Mouse (Mus musculus) hindbrain, embryonic 14.5 days (tissue): Measurements from ENCODE around the gene Eif3g. TPM values are rescaled to one million over a fixed set of nuclear protein-coding genes. Genes with fewer than 3 reads are reported as not detected.

Source experiments
- ATAC-seq: fragments of 200-750 bp; cut with Nextera tagmentation; 2 replicates; pipeline ENCODE4 v1.8.0; 2017; ENCODE audit warnings: moderate number of reproducible peaks, mild to moderate bottlenecking, moderate TSS enrichment, moderate library complexity; ENCODE audit not compliant: low FRiP score
- DNase-seq: peaks from one replicate; pipeline ENCODE4 v3.0.0-alpha.2; 2015; ENCODE audit warnings: low spot score
- H3K27ac ChIP-seq: fragments of 300-500 bp; sonication (generic); 2 replicates; pipeline ENCODE4 v1.5.1; 2014; ENCODE audit warnings: mild to moderate bottlenecking, moderate library complexity
- H3K27me3 ChIP-seq: fragments of 300-500 bp; sonication (generic); 2 replicates; pipeline ENCODE4 v1.6.1; 2014; ENCODE audit warnings: mild to moderate bottlenecking, low read length, mixed read lengths; ENCODE audit not compliant: control insufficient read depth, insufficient read depth
- H3K36me3 ChIP-seq: fragments of 300-500 bp; sonication (generic); replicated peaks from 2 replicates; pipeline ENCODE4 v1.6.1; 2014; ENCODE audit not compliant: control insufficient read depth, insufficient read depth
- H3K4me1 ChIP-seq: fragments of 300-500 bp; sonication (generic); replicated peaks from 2 replicates; pipeline ENCODE4 v1.6.1; 2014; ENCODE audit warnings: antibody characterized with exemption, low read length, mixed read lengths; ENCODE audit not compliant: control insufficient read depth, insufficient read depth
- H3K4me2 ChIP-seq: fragments of 300-500 bp; sonication (generic); replicated peaks from 2 replicates; pipeline ENCODE4 v1.6.1; 2014; ENCODE audit warnings: mild to moderate bottlenecking, moderate library complexity
- H3K4me3 ChIP-seq: fragments of 300-500 bp; sonication (generic); replicated peaks from 2 replicates; pipeline ENCODE4 v1.5.1; 2014; ENCODE audit warnings: mild to moderate bottlenecking, low read length
- H3K9ac ChIP-seq: fragments of 300-500 bp; sonication (generic); 2 replicates; pipeline ENCODE4 v1.6.1; 2014
- H3K9me3 ChIP-seq: fragments of 300-500 bp; sonication (generic); 2 replicates; pipeline ENCODE4 v1.6.1; 2016; ENCODE audit warnings: low read length; ENCODE audit not compliant: control insufficient read depth
- WGBS: fragments of 180-500 bp; shearing (Covaris S2); extraction: QIAGEN DNeasy Blood & Tissue Kit; methylation state at CpG from one replicate; pipeline ENCODE4 v1.1.7; 2014; 5-methylcytosine and 5-hydroxymethylcytosine counted together
- microRNA-seq: library from miRNA; unstranded; fragments of <30 nt; microRNA quantifications from one replicate; pipeline ENCODE4, GENCODE M21; 2016
- polyA plus RNA-seq: library from polyadenylated mRNA; unstranded; fragments of >200 nt; fragmentation: Nextera tagmentation; extraction: Ambion mirVana; gene quantifications from 2 replicates; pipeline ENCODE4 v1.2.1, GENCODE M21; 2014

Eif3g gene
- polyA plus RNA-seq, 1 experiment from 2014 or later: 231 TPM

DNA sequence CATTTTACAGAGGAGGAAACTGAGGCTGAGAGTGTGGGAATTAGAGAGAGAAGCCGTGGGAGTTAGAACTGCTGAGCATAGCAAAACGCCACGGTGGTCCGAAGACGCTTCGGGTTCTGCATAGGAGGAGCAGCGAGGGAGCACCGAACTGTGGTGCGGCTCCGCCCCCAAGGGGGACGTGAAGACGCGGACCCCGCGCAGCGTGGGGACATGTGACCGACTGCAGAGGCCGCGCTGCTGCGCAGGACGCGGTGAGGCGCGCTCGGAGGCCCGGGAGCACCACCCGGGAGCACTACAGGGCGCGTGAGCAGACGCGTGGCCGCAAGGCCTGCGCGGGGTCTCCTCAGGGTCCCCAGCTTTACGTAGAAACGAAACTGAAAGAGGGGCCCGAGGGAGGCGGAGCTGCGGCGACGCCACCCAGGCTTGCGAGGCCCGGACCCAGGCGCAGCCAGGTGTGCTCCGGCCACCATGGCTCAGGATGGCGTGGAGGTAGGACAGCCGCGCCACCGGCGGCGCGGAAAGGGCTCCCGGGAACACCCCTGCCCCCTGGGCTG is 29.9 kb downstream of the Eif3g start, which contains the start of gene A230050P20Rik:
A230050P20Rik (plus strand) TSS at position 195 of the 554 bp plus-strand sequence.
- WGBS: 14% methylated on average over 41 of the region's 53 CpGs
- H3K4me1 ChIP-seq: no peaks in the 10 kb centered on the region
- H3K27me3 ChIP-seq: peaks cover 47% of the 10 kb centered on the region
- H3K4me3 ChIP-seq: peak within 1 kb of the TSS; percentile 29
- DNase-seq: no peak
- no peak within 1 kb of the TSS for H3K27ac ChIP-seq
- ATAC-seq: 0 out of 2 replicates have a peak, but pooled peaks have one; percentile 25
- peak within 1 kb of the TSS; percentile 36; the same call in 1 of the 2 replicates for H3K9ac ChIP-seq
- H3K4me2 ChIP-seq: peak within 1 kb of the TSS; percentile 42
- no peaks in the 10 kb centered on the region for H3K9me3 ChIP-seq
- no peaks in the 10 kb centered on the region for H3K36me3 ChIP-seq

DNA sequence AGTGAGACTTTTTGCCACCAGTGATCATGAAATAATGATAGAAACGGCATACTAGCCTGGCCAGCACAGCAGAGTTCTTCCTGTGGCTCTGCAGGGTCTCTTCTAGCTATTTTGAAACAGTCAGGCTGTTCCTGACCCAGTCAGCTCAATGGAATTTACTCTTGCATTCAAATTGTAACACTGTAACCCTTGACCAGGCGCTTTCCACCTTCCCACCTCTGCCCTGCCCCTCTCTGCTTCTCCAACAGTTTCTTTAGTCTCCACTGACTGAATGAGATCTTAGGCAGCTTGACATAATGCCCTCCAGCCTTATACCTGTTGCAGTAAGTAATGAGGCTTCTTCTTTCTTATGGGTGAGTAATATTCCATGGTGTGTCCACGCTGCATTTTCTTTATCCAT is 31.5 kb downstream of the Eif3g start:
- H3K27ac ChIP-seq: no peak overlapping the region
- peaks cover 47% of the 10 kb centered on the region for H3K27me3 ChIP-seq
- H3K36me3 ChIP-seq: no peaks in the 10 kb centered on the region
- H3K4me2 ChIP-seq: no peak overlapping the region
- H3K9me3 ChIP-seq: no peaks in the 10 kb centered on the region
- 49% methylated on average over 3 of the region's 3 CpGs for WGBS
- DNase-seq (no peak), ATAC-seq (no peak)
- H3K4me3 ChIP-seq: no peak overlapping the region
- no peaks in the 10 kb centered on the region for H3K4me1 ChIP-seq
- H3K9ac ChIP-seq: no peak overlapping the region

DNA sequence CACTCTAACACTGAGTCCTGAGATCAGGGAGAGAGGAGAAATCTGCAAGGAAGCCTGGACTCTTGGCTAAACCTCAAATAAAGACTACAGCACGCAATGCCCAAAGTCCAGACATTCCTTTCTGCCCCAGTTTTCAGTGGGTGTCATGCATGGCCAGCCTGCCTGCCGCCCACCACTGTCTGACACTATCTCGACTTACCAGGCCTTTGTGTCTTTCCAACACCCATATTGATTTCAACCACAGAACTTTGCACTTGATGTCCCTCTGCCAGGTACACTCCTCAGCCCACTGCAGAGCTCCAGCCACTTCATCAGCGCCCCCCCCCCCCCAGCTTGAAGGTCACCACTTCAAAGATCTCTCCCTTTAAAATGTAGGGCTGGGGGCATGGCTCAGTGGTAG is 36.2 kb downstream of the Eif3g start:
- Histone ChIP-seq H3K27ac (no peak overlapping the region), H3K36me3 (no peaks in the 10 kb centered on the region), H3K9me3 (no peaks in the 10 kb centered on the region), H3K9ac (no peak overlapping the region), H3K27me3 (peaks cover 3% of the 10 kb centered on the region; the same call in 1 of the 2 replicates), H3K4me3 (no peak overlapping the region), H3K4me1 (no peaks in the 10 kb centered on the region), H3K4me2 (no peak overlapping the region)
- 60% methylated on average over 4 of the region's 4 CpGs for WGBS
- ATAC-seq: no peak
- DNase-seq: no peak

DNA sequence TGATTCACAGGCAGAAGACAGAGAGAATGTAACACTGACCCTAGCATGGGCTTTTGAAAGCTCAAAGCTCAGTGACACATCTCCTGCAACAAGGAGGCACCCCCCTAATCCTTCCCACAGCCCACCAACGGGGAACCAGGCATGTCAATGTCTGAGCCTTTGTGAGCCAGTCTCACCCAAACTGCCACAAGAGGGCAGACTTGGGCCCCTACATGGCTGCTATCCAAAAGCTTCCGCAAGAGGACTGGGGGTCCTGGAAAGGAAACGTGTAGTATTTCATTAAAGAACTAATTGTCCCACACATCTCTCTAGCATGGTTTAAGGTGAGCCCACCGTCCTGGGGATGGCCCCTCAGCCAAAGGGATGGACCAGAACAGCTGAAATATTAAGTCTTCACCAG is 36.6 kb downstream of the Eif3g start:
- no peaks in the 10 kb centered on the region for H3K36me3 ChIP-seq
- DNase-seq: peak; percentile 41
- no peak overlapping the region for H3K4me3 ChIP-seq
- H3K9ac ChIP-seq: no peak overlapping the region
- H3K27me3 ChIP-seq: no peaks in the 10 kb centered on the region
- no peaks in the 10 kb centered on the region for H3K9me3 ChIP-seq
- no peak overlapping the region for H3K27ac ChIP-seq
- ATAC-seq: no peak
- 15% methylated on average over 4 of the region's 4 CpGs for WGBS
- no peak overlapping the region for H3K4me2 ChIP-seq
- no peaks in the 10 kb centered on the region for H3K4me1 ChIP-seq

- ATAC-seq (no peak), DNase-seq (no peak)
- WGBS: 54% methylated on average over 6 of the region's 6 CpGs
- Histone ChIP-seq H3K4me2 (no peak overlapping the region), H3K36me3 (no peaks in the 10 kb centered on the region), H3K9ac (no peak overlapping the region), H3K4me1 (no peaks in the 10 kb centered on the region), H3K27ac (no peak overlapping the region), H3K9me3 (no peaks in the 10 kb centered on the region), H3K4me3 (no peak overlapping the region), H3K27me3 (no peaks in the 10 kb centered on the region)
These were observed 38.5 kb downstream of the Eif3g start for GRCm38 (mm10) chr9:20859926-20860325.

DNA sequence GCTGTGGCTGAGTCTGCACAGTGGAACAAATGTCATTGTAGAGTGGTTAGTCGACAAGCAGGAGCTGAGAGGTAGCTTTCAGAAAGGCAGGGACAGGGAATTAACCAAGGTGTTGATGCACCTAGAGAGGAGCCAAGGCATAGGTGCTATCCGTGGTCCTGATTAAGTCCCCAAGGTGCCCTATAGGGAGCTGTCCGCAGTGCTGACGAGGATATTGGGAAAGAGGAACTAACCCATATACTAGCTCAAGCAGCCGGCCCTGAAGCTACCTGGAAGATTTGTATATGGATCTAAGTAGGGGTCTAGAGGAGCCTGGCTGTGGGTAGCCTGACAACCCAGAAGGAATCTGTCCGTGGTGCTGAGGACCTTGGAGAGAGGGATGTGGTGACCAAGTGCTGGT is 41.3 kb downstream of the Eif3g start:
- no peak overlapping the region for H3K4me2 ChIP-seq
- no peaks in the 10 kb centered on the region for H3K36me3 ChIP-seq
- 17% methylated on average over 6 of the region's 6 CpGs for WGBS
- ATAC-seq: no peak
- H3K9ac ChIP-seq: no peak overlapping the region
- no peaks in the 10 kb centered on the region for H3K27me3 ChIP-seq
- H3K4me1 ChIP-seq: no peaks in the 10 kb centered on the region
- peak; percentile 60 for DNase-seq
- H3K9me3 ChIP-seq: no peaks in the 10 kb centered on the region
- no peak overlapping the region for H3K4me3 ChIP-seq
- no peak overlapping the region for H3K27ac ChIP-seq

- H3K27me3 ChIP-seq: no peaks in the 10 kb centered on the region
- DNase-seq (no peak), ATAC-seq (no peak)
- 94% methylated on average over 2 of the region's 2 CpGs for WGBS
- no peaks in the 10 kb centered on the region for H3K4me1 ChIP-seq
- H3K36me3 ChIP-seq: no peaks in the 10 kb centered on the region
- no peaks in the 10 kb centered on the region for H3K9me3 ChIP-seq
- no peak overlapping the region for H3K27ac ChIP-seq
- H3K4me3 ChIP-seq: no peak overlapping the region
- H3K4me2 ChIP-seq: no peak overlapping the region
- H3K9ac ChIP-seq: no peak overlapping the region
These were observed 48.2 kb downstream of the Eif3g start for GRCm38 (mm10) chr9:20850179-20850578.

Small RNA genes within 50 kb of the gene (microRNA-seq; reads per million reads assigned to microRNA genes)
- gene Mir7081: 0.48 reads per million

Other genes starting within 250 kb of the Eif3g start
- gene Pin1, start 246.5 kb downstream of the Eif3g start, polyA plus RNA-seq: 64.5 and 64.6 TPM in 2 replicates
- gene Olfm2, start 152.3 kb downstream of the Eif3g start, polyA plus RNA-seq: 185 and 207 TPM in 2 replicates
- gene Col5a3, start 83.6 kb downstream of the Eif3g start, polyA plus RNA-seq: 0.66 and 0.74 TPM in 2 replicates
- gene Rdh8, start 80.1 kb downstream of the Eif3g start, polyA plus RNA-seq: not detected in 2 replicates
- gene A230050P20Rik, start 30.0 kb downstream of the Eif3g start, polyA plus RNA-seq: 5.8 and 6.9 TPM in 2 replicates
- gene Angptl6, start 18.9 kb downstream of the Eif3g start, polyA plus RNA-seq: 11.8 and 12.8 TPM in 2 replicates
- gene Ppan, start 10.4 kb downstream of the Eif3g start, polyA plus RNA-seq: 39.5 and 40.5 TPM in 2 replicates
- gene Dnmt1, start 61.3 kb upstream of the Eif3g start, polyA plus RNA-seq: 37.8 and 41.1 TPM in 2 replicates
- gene S1pr2, start 78.2 kb upstream of the Eif3g start, polyA plus RNA-seq: 8.6 and 8.8 TPM in 2 replicates
- 97.3 and 102 TPM in 2 replicates for gene Mrpl4, start 104.1 kb upstream of the Eif3g start, polyA plus RNA-seq
- gene Icam1, start 117.4 kb upstream of the Eif3g start, polyA plus RNA-seq: 3.6 and 3.8 TPM in 2 replicates
- 0.31 TPM in 1 of 2 replicates, not detected in the other for gene Icam4, start 130.8 kb upstream of the Eif3g start, polyA plus RNA-seq
- 1.6 and 1.9 TPM in 2 replicates for gene Icam5, start 133.4 kb upstream of the Eif3g start, polyA plus RNA-seq
- gene Zglp1, start 168.5 kb upstream of the Eif3g start, polyA plus RNA-seq: 1.0 and 2.0 TPM in 2 replicates
- 1.2 and 2.4 TPM in 2 replicates for gene Gm49373, start 174.5 kb upstream of the Eif3g start, polyA plus RNA-seq
- gene Fdx1l, start 175.0 kb upstream of the Eif3g start, polyA plus RNA-seq: 67.0 and 72.0 TPM in 2 replicates
- 0.95 and 1.6 TPM in 2 replicates for gene Gm38431, start 193.4 kb upstream of the Eif3g start, polyA plus RNA-seq
- 35.2 and 37.6 TPM in 2 replicates for gene Raver1, start 193.4 kb upstream of the Eif3g start, polyA plus RNA-seq
- 7.3 and 8.4 TPM in 2 replicates for gene Tyk2, start 232.6 kb upstream of the Eif3g start, polyA plus RNA-seq